Mouse (Mus musculus): ENCODE measurements around the gene Bmi1.

Bmi1 gene

DNA sequence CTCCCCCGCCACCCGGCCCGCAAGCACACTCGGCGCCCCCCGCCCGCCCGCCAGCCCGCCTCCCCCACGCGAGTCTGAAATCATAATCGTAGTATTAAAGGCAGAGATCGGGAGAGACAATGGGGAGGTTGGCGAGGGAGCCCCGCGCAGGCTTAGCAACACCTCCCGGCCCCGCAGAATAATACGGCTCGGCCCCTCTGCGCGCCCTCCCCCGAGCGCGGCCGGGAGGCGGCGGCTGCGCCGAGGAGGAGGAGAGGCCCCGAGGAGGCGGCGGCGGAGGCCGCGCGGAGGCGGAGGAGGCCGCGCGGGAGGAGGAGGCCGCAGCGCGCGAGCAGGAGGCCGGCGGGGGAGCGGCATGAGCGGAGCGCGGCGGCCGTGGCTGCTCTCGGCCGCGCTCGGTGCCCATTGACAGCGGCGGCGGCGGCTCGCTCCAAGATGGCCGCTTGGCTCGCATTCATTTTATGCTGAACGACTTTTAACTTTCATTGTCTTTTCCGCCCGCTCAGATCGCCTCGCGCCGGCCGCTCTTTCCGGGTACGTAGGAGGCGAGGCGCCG lies at the start of gene Bmi1:
TSS of gene Bmi1 (plus strand) at position 83 of the 556 bp plus-strand sequence.
- no peak for DNase-seq (ENCODE audit: low read depth)

DNA sequence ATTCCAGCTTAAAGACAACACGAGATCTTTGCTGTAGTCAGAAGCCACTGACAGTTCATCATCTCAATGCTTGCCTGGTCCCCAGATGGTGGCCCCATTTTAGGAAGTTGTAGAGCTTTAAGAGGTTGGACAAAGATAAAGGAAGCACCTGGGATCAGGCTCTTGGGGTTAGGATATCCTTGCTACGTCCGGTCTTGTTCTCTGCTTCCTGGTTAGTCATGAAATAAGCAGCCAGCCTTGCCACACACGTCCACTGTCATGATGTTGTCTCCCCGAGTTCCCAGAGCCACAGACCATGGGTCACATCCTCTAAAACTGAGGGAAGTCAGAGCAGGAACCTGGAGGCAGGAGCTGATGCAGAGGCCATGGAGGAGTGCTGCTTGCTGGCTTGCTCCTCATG lies 46.3 kb upstream of the Bmi1 start:
- no peak for DNase-seq (ENCODE audit: low read depth)

DNA sequence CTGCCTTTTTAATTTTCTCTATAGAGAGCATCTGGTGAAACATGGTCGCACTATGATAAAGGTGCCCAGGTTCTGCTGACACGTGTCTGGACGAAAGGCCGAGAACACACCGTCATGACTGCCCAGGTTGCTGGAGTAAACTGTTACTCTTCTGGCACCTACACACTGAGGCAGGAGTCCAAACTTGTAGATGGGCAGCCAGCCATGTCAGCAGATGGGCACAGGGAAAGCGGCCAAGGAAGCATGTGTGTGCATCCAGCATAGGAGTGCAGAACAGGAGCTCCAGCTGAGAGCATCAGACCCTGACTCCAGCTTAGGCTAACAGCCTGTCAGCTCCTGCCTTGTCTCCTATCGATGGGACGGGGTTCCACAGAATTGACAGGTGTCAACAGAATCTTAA lies 41.8 kb upstream of the Bmi1 start:
- DNase-seq (ENCODE audit: low read depth): no peak

DNA sequence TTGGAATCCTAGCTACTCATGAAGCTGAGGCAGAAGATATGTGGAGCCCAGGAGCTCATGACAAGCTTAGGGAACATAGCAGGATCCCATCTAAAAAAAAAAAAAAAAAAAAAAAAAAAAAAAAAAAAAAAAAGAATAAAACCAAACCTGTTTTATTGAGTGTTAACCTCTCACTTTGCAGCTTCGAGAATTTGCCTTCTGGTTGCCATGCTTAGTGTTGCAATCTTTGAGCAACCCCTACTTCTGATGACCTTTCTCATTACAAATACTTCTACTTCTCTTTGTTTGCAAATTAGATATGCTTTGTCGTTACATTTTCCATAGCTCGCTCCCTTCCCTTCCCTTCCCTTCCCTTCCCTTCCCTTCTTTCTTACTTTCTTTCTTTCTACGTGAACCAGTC lies 28.3 kb upstream of the Bmi1 start:
- DNase-seq (ENCODE audit: low read depth): no peak

DNA sequence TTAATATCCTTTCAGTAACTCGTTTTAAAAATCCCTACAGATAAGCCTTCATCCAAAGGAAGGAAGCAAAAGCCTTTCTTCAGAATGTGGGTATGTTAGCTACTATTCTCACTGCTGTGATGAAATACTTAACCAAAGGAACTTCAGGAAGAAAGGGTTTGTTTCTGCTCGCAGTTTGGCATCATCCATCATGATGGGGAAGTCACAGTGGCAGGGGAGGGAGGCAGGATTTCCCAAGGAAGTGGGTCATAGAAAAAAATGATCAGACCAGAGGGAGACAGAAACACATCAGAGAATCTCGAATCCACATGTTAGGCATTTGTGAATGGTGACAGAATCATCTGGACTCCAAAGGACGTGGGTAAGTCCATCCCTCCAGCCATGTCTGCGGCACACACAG lies 22.0 kb upstream of the Bmi1 start:
- no peak for DNase-seq (ENCODE audit: low read depth)

DNA sequence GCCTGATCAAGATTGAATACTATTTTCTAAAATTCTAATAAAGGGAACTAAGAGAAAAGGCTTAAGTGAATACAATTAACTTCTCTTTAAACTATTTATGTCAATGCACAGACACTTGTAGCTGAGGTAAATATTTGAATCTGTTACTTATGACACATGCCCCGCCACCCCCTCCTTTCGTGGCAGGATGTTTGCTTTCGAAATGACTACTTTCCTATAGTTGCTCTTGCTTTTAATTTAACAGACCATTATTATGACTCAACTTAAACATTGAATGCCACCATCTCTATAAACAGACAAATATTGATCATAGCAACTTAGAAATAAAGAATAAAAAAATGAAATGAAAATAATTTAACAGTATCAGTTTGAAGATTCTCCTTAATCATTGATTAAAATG lies 12.8 kb upstream of the Bmi1 start:
- DNase-seq (ENCODE audit: low read depth): no peak

DNA sequence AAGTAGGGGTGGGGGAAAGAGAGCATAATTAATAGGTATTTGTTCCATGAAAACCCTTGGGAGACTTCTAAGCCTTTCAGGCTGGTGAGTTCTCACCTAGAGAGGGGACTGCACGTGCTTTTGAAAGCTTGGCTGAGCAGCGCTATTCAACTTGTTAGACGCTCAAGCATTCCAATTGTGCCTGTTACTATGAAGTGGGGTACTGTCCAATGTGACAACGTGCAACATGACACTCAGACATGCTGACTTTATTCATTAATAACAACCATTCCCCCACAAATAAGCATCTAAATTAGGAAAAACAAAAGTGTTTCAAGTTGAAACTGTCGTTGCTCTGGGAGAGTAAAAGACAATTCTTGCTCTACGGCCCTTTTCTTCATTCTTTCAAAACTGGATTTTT lies 5.8 kb upstream of the Bmi1 start:
- no peak for DNase-seq (ENCODE audit: low read depth)

DNA sequence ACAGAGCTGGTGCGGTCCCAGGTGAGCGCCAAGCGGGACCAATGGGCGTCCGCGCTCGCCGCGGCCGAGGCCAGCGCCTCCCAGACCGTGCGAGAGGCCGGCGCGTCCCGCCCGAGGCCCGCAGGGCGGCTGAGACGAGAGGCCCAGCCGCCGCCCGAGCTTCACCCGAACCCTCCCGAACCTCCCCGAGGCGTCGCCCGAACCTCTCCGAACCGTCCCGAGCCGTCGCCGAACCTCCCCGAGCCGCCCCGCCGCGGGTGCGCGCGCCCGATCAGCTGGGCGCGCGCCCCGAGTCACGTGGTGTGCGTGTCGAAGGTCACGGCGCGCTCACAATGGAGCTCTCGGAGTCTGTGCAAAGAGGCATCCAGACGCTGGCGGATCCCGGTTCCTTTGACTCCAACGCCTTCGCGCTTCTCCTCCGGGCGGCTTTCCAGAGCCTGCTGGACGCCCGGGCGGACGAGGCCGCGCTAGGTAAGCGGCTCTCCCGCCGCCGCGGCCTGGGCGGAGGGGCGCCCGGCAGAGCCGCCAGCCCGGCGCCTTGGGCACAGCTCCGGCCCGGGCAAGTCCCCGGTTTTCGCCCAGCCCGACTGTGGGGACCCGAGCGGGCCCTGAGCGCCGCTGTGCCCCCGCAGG lies 4.6 kb upstream of the Bmi1 start, which contains the start of gene Commd3:
TSS of gene Commd3 (plus strand) at position 252 of the 633 bp plus-strand sequence.
- peak; percentile 68 for DNase-seq (ENCODE audit: low read depth)

DNA sequence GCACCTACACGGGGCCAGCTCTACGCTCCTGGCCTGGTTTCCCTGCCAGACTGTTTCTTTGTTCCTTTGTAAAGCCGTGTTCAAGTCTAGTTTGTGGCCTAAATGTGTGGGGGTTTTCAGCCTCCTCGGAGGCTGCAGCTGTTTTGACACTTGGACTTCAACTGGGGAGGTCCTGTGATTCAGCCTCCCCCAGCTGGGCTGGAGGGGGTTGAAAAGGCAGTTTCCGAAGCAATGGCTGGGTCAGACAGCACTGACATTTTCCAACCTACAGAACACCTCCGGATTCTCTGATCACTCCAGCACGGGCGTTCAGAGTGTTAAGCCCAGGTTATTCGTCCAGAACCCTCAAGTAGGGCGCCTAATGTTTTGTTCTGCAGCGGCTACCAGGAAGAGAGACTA lies 4.1 kb upstream of the Bmi1 start:
- no peak for DNase-seq (ENCODE audit: low read depth)

DNA sequence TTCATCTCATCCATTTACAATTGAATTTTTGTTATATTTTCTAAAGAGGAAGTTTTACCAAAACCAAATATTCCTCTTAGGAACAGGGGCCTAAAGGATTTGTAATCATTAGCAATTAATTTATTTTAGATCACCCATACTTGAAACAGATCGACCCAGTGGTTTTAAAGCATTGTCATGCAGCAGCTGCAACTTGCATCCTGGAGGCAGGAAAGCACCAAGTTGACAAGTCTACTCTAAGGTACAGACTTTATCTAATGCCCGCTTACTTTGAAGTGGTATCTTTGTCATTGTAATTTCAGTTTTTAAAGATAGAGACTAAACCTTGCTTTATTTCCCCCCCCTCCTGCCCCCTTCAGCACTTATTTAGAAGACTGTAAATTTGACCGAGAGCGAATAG lies 3.1 kb upstream of the Bmi1 start:
- no peak for DNase-seq (ENCODE audit: low read depth)

DNA sequence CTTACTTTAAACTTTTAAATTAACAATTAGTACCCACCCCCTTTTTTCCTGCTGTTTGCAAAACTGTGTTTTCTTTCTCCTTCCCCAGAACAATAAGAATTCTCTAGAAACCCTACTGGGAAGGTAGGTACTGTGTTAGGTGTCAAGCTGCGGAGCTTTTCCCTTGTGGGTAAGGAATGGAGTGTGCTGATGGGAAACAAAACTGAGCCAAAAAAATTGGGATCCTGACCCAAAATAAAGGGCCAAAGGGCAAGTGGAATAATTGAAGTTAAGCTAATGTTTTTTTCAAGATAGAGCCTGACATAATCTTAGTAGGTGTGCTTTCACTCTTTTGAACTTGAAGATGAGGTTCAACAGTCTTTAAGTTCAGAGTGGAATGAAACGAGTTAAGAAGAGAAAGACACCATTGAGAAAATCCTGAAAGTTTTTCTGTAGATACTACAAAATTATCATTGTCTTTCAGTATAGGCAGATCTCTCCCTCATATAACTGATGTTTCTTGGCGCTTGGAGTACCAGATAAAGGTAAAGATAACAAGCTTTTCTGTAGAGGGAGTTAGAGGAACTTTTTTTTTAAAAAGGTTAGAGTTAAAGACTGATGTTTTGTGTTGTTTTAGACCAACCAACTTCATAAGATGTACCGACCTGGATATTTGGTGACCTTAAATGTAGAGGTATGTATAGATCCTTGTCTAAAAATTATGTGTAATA lies 2.5 kb upstream of the Bmi1 start:
- no peak for DNase-seq (ENCODE audit: low read depth)

DNA sequence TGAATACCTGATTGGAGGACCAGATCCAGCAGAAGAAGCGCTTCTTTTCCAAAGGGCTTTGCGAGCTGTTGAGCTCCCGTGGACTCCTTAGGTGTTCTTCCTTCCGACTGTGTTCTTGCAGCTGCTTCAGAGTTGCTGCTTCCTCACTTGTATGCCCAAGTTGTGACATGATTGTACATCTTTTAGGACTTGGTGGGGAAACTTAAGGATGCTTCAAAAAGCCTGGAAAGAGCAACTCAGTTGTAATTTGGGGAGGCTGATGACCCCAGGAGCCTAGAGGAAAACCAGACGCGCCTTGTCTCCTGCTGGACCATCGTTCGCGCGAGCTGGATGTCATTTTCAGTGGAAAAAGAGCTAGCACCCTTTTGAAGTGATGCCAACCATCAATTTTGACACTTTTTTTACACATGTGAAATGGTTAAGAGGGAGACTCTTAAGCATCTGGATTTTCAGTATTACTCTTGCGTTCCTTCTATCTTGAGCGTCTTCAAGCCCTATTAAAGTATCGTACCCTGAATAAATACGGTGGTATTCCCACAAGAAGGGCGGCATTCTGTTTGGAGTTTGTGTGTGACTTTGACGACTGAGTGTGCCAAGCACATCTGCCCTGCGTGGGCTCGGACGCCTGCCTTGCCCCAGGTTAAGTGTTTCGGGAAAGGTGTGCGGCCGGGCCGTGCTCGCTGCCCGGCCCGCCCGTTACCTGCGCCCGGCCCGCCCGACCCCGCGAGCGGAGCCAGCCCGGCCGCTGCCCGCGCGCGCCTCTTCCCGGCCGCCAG lies 949 bp upstream of the Bmi1 start:
- DNase-seq (ENCODE audit: low read depth): no peak

DNA sequence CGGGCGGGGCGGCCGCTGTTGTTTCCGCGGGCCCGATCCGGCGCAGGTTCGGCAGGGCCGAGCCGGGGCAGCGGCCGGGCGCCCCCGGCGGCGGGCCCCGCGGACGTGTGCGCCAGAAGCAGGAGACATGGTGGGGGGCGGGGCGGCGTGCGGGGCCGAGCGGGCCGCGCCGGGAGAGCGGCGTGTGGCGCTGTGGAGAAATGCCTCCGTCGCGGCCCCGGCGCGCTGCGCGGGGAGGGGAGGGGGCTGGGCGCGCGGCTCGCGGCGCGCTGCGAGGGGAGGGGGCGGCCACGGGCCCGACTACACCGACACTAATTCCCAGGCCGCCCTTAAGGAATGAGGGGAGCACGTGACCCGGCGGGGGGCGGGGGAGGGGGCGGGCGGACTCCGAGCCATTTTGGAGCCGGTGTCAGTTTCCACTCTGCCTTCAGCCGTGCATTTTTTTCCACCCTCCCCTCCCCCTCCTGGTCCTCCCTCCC lies 322 bp upstream of the Bmi1 start:
- DNase-seq (ENCODE audit: low read depth): no peak

DNA sequence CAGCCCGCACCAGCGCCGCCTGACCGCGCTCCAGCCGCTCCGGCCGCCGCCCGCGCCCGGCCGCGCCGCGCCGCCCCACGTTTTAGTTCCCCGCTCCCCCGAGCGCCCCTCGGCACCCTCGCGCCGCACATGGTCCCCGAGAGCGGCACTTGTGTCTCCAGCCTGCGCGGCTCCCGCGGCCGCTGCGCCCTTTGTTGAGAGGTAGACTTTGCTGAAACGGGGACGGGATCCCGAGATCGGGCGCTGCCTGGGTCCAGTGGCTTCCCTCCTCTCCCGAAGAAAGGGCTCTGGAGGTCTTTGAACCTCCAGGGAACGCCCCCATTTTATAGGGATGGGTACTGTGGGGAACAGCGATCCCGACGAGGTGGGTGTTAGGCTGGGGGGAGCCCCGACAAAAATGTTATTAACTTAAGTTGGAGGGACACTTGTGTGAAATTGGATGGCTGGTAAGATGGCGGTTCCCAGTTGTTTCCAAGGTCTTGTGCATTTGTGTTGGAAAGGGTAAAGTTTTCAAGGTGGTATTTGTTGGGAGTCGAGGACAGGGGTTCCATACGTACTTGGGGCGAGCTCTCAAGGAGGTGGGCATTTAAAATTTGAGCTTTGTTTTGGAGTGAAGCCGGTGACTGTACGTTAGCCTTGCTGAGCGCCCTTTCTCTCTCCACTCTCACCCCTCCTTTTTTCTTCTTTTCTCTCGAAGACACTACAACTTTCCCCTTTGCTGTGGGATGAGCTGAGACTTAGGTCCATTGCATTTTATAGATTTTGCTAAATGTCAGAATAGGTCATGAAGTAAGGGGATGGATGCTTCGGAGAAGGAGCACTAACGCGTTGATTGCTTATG lies 1.0 kb downstream of the Bmi1 start:
- no peak for DNase-seq (ENCODE audit: low read depth)

DNA sequence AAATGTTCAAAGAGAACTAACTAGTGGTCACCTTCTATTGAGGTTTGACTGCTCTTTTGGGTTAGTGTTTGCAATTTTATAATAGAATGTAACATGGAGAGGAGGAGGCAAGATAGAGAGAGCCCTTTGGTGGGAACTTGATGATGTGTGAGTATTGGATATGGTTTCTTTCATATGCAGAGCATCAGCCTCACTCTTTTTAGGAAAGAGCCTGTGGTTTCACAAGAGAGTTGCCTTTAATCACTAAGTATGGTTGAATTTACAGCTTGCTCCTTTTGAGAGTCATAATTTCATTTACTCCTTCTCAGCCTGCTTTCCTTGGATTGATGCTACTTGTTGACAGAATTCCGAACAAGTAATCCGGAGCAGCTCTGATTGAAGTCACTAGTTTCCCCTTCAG lies 2.9 kb downstream of the Bmi1 start:
- DNase-seq (ENCODE audit: low read depth): no peak

DNA sequence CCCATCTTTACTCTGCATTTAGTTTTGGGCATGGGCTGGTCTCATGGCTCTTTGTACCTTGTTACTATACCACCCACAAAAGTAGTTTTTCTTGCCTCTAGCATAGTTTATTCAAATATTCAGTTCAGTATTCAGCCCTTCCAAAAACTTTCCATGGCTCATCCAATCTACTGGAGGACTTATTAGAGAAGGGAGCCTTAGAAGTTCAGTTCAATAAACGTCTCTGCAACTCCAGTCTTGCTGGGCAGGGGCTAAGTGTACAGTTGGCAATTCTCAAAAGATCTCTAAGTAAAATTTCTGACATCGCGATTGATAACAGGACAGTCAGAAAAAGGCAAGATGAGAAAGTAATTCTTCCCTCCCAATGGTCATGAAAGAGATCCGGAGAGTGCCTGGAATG lies 3.7 kb downstream of the Bmi1 start:
- DNase-seq (ENCODE audit: low read depth): no peak

DNA sequence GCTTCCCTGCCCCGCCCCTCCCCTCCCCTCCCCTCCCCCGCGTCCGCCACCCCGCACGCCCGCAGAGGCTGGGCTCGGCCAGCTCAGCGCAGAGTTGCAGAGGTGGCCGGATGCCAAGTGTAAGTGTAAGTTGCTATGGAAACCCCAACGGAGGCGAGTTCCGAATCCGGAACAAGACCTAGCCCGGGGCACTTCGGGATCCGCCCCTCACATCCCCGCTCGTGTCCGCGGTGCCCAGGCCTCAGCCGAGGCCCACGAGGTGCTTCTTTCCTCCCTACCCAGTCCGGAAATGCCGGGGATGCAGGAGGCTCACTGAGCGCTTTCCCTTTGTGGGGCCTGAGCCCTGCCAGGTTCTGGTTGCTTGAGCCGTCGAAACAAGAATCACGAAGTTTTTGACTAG lies 4.1 kb downstream of the Bmi1 start:
- DNase-seq (ENCODE audit: low read depth): no peak

DNA sequence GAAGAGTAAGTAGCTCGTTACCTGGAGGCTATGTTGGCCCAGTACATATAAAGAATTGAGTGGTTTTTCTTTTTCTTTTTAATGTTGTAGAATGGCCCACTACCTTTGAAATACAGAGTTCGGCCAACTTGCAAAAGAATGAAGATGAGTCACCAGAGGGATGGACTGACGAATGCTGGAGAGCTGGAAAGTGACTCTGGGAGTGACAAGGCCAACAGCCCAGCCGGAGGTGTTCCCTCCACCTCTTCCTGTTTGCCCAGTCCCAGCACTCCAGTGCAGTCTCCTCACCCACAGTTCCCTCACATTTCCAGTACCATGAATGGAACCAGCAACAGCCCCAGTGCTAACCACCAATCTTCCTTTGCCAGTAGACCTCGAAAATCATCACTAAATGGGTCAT lies 7.2 kb downstream of the Bmi1 start:
- no peak for DNase-seq (ENCODE audit: low read depth)

DNA sequence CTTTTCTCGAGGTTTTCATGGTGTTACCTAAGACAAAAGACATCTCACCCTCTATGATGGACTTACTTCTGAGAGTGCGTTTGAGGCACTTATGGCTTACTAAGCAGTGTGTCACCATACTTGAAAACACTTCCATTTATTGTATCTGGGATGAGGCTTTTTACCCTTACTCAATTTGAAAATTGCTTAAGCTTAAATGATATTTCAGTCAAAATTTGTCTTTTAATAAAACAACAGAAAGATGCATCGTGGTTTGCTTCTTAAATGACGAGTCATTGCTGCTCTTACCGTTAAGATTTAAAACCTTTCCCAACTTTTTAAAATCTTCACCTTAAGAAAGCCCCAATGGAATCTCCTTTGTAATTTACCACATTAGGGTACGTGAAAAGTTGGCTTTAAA lies 9.6 kb downstream of the Bmi1 start:
- no peak for DNase-seq (ENCODE audit: low read depth)

DNA sequence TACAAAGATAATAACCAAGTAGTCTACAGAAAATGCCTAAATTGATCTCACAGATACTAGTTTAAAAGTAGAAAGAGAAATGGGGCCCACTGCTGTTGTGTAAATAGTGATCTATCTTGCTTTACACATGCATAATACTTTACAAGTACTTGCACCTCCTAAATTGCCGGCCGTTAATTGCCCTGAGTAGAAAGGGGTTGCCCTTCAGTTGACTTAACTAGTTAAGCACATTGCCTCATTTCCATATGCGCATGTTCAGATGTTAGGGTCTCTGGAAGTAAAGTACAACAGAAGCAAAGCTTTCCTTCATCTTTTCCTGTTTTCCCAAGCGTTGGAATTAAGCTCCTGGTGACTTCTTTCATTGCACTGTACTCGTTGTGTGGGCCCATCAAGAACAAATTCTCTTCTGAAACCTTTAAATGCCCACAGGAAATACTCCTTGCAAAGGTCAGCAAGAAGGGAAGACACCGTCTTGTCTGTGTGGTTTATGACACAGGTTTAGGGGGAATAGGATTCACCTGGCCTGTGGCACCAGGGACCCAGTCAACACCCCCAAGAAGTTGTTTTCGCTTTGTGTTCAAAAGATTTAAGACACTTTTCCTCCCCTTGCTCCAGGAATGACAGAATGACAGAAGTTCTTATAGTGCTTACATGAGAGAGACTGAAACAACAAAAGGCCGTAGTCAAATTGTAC lies 10.2 kb downstream of the Bmi1 start:
- no peak for DNase-seq (ENCODE audit: low read depth)

DNA sequence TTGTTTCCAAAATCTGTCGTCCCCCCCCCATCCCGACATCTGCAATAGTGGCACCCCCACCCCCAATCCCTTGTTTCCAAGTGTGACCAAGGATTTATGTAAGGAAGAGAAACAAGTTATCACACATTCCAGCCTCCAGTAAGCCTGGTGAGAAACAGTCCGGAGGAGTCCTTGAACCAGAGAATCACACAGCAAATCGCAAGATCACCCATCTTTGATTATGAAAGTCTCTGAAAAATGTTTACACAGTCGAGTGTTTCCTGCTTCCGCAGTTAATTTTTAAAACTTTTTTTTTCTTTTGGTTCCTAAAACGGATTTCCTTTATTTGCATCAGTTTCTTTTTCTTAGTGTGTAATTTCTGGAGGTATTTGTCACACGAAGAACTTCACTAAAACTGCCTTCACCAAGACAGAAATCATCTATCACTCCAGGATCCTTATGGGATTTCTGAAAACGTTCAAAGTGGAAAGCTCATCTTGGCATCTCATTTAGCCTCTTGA lies 10.9 kb downstream of the Bmi1 start:
- DNase-seq (ENCODE audit: low read depth): no peak

Data from c-Kit-positive CD71-positive TER-119-negative erythroid progenitor cells, embryonic 14.5 days (primary cell).